Mouse (Mus musculus) frontal cortex, postnatal 36 days (tissue): ENCODE data around the gene Fhl3.

ENCODE experiments used
- DNase-seq, 2 experiments: peaks; one replicate each; pipeline ENCODE4 v3.0.0; 2022; ENCODE audit warnings: low spot score in 2 of 2

Fhl3 gene

DNA sequence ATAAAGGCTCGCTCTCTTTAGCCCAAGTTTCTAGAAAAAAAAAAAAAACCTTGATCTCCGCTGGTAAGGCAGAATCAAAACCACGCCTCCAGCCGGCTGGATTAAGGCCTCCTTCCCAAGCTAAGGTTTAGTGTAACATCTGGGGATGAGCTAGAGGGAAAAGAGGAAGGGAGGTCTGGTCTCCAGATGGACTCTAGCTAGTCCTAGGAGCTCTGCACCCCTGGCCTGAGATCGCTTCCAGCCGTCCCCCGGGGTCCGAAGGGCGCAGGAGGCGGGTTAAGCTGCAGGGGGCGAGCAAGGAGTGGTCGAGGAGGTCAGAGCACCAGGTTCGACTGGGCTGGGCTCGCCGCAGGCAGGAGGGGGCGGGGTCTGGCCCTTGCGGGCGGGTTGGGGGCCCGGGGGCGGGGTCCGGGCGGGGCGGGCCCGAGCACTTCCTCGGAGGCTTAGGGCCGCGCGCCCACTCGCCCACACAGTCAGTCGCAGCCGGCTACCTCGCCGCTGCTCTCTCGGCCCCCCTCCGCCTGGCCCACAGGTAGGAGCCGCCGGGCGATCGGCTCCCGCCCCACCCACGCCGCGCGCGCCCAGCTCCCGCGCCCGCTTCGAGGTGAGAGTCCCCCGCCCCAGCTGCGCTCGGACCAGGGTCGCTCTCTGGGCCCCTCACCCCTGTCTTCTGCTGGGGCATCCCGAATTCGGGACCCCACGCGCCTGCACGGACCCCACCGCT lies at the start of gene Fhl3:
TSS of gene Fhl3 (plus strand) at position 454 of the 724 bp plus-strand sequence.
- no peak for DNase-seq

DNA sequence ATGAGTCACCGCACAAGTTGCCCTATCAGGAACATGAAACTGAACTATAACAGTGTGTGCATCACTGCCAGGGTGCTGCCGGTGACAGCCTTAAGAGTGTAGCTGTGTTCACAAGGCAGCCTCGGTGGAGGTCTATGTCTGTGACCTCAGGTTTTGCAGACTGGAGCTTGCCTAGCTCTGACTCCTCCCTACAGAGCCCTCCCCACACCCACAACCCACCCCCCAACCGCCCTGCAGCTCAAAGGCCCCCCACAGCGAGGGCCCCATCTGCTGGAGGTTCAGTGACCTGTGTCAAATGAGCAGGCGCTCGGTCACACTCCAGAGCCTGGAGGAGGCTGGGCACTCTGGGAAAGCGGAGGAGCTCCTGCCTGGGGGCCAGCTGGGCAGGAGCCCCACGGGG lies 47.6 kb upstream of the Fhl3 start:
- DNase-seq: no peak

GRCm38 (mm10) chr4:124656518-124656853 lies 44.0 kb upstream of the Fhl3 start, which contains the start of gene Pou3f1:
TSS of gene Pou3f1 (plus strand) at chr4:124656807.
- peak in 1 of 2 experiments; percentile 19 for DNase-seq

- DNase-seq: peak; percentile 83 to 86
Measured at GRCm38 (mm10) chr4:124656854-124657650, 43.4 kb upstream of the Fhl3 start.

- no peak for DNase-seq
Measured at GRCm38 (mm10) chr4:124657781-124658180, 42.7 kb upstream of the Fhl3 start.

DNA sequence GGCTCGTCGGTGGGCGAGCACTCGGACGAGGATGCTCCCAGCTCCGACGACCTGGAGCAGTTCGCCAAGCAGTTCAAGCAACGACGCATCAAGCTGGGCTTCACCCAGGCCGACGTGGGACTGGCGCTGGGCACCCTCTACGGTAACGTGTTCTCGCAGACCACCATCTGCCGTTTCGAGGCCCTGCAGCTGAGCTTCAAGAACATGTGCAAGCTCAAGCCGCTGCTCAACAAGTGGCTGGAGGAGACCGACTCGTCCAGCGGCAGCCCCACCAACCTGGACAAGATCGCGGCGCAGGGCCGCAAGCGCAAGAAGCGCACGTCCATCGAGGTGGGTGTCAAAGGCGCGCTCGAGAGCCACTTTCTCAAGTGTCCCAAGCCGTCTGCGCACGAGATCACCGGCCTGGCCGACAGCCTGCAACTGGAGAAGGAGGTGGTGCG lies 42.1 kb upstream of the Fhl3 start:
- DNase-seq: peak in 1 of 2 experiments; percentile 26

GRCm38 (mm10) chr4:124659251-124660217 lies 41.0 kb upstream of the Fhl3 start:
- no peak for DNase-seq

DNA sequence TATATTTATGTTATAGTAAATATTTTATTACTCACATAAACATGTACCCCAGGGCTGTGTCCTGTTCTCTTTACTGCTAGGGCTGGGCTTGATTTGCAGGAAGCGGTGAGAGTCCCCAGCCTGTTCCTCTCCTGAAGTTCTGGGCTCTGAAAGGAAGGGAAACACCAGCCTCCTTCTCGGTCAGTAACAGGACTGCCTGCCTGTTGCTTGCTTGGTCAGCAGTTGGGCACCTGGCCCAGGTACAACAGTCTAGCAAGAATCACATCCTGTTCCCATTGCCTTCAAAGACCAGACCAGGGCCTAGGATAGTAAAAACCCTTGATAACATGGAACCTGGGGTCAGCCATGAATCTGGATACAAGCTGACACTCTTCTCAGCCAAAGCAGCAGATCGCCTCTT lies 39.9 kb upstream of the Fhl3 start:
- no peak for DNase-seq

- DNase-seq: peak in 1 of 2 experiments; percentile 22
Measured at GRCm38 (mm10) chr4:124663034-124663433, 37.5 kb upstream of the Fhl3 start.

DNA sequence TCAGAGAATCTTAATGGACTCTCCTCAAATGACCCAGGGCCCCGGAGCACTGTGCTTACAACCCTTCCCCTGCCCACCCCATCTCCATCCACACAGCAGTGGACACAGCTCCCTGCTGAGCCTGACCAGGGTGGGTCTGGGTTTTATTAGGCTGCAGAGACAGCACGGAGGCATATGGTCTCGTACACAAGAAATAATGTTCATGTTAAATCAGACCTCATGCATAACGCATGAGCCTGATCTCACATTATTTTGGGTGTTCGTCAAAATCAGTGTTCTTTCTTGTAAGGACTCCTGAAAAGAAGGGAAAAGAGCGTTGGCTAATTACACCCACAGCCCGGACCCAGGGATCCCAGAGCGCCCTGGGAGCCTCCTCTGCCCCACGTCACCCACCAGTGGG lies 36.3 kb upstream of the Fhl3 start:
- peak in 1 of 2 experiments; percentile 20 for DNase-seq

GRCm38 (mm10) chr4:124664604-124665003 lies 35.9 kb upstream of the Fhl3 start:
- no peak for DNase-seq

- no peak for DNase-seq
Measured at GRCm38 (mm10) chr4:124667476-124668033, 32.9 kb upstream of the Fhl3 start.

DNA sequence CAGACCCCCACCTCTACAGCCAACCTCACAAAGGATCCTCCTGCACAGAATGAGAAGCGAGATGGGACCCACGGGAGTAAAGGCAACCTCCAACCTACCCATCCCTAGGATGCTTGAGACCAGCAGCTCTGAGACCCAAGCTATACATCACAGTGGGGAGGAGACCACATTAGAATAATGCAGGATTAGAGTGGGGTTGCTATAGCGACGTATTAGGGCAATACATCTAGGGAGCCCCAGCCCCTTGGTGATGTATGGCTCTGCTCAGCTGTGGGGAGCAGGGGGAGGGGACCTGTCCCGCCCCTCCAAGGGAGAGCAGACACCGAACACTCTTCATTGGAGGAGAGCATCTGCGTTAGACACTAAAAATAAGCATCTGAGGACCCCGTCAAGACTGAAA lies 32.4 kb upstream of the Fhl3 start:
- no peak for DNase-seq

- DNase-seq: no peak
Measured at GRCm38 (mm10) chr4:124670232-124670631, 30.3 kb upstream of the Fhl3 start.

DNA sequence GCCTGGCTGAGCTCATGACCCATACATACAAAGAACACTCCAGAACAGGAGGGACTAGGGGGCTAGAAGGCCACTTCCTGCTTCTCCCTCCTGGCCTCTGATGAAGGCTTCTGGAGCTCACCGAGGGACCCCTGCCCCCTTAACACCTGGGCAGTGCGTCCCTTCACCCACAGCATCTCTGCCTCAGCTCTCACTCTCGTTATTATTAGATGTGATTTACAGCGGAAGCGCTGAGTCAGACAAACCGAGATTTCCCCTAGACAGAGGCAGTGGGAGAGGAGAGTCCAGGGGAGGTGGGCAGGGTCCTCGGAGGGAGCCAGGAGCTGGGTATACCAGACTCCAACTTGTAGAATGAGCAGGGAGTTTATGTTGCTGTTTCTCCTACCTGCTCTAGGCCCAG lies 28.9 kb upstream of the Fhl3 start:
- no peak for DNase-seq

GRCm38 (mm10) chr4:124672347-124673320 lies 27.9 kb upstream of the Fhl3 start:
- DNase-seq: peak in 1 of 2 experiments; percentile 35

- no peak for DNase-seq
Measured at GRCm38 (mm10) chr4:124674334-124675032, 26.0 kb upstream of the Fhl3 start.

GRCm38 (mm10) chr4:124675037-124675436 lies 25.5 kb upstream of the Fhl3 start:
- peak; percentile 42 to 78 for DNase-seq

DNA sequence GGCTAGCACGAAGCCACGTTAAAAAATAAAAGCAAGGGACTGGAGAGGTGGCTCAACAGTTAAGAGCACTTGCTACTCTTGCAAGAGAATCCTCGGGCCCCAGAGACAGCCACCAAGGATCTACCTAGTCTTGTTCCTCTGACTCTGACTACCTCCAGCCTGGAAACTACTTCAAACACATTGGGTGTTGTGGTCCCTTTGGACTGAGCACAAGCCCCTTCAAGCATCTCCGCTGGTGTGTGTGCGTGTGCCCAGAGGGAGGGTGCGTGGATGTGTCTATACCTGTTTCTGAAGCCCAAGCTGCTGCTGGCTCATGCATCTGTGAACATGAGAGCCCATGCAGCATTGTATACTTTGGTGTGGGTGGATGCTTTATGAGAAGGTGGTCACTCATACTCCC lies 24.5 kb upstream of the Fhl3 start:
- no peak for DNase-seq

DNA sequence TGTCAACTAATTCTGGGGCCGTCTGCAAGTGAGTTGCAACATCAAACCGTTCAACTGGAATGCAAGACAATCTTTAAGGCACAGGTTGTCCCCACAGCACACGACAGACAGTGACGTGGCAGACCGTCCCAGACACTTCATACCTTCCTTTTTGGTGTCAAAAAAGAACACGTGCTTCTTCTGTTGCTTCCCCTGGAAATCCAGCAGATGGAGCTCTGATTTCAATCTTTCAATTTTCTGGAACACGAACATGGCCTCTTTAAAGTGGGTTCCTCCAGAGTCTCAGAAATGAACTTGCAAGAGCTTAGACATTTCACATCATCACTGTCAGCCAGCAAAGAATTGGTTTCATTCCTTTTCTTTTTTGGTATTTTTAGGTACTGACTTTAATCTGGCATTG lies 18.2 kb upstream of the Fhl3 start:
- no peak for DNase-seq
